Mouse (Mus musculus): Measurements from ENCODE around the gene Prickle4.
A peak's percentile ranks its signal among the peaks of the same experiment; 100 is the strongest.

Prickle4 gene

DNA sequence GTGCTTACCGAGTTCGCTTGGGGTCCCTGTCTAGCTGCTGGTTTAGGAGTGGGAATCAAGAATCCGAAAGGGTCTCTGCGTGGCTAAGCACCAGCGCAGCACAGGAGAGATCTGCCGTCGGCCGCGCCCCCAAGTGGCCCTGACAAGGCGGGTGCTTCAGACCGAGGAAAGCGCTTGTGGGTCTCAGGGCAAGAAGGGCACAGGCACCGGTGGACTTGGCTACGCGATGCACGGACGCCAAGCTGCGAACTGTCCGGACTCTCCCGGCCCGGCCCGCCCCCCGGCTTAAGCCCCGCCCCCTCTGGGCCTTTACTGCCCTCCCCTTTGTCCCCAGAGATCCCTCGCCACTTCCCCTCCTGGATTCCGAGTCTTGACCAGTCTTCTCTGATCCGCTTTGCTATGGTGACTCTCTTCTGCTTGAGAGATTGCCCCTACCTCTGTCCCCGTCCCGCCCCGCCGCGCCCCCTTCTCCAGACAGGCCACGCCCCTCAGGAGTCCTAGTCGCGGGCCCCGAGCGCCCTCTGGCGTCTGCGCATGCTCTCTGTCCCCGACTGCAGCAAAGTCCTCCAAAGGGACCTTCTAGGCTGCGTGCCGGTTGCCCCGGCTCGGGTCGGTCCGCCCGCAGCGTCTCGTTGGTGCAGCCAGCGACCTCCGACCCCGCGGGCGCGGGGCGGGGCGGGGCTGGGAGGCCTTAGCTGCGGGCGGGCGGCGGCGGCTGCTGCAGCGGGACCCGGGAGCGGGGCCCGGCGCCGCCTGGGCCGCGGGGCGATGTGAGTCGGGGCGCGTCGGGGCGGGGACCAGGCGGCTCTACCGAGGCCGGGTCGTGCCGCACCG lies at the start of gene Prickle4:
TSS of gene Prickle4 (minus strand) at position 234 of the 834 bp plus-strand sequence.
- DNase-seq, result peak; percentile 88 to 89

DNA sequence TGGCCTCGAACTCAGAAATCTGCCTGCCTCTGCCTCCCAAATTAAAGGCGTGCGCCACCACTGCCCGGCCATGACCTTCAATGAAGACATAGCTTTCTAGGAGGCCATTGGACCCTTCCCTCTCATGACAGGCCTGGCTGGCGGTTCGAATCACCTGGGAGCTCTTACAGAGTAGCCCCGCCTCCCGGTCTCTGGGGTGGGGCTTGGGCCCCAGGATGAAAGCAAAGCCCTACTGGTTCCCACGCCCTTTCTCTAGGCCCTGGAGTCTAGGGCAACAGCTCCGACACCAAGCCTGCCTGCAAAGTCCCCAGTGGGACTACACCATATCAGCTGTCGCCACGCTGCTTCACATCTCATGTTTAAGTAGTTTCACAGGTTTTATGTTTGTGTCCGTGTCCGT lies 49.5 kb upstream of the Prickle4 start:
- DNase-seq, result no peak

DNA sequence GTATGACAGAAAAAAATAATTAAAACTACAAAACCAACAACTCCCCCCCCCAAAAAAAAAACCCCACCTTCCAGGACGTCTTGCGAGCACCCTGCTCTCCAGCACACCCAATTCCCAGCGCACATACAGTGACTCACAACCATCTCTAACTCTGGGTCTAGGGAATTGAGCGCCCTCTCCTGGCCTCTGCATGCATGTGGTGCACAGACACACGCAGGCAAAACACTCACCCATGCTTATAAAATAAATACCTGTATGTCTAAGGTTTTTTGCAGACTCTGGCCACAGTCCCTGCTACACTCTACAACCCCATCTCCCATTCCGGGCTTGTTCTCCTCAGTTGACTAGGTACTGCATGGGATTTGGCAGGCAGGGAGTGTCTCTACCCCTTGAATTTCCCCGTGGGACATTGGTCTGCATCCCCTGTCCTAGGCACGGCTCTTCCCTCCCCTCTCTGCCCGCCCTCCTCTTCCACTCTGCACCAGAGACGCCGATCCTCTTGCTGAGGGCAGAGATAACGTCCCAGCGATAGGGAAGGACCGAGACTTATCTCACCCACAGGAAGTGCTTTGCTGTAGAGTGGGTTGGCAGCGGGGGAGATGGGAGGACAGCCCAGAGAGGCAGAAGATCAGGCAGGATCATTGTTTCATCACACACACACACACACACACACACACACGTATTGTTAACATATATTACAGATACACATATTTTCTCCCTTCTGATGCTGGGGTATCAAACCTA lies 48.6 kb upstream of the Prickle4 start:
- no peak for DNase-seq

DNA sequence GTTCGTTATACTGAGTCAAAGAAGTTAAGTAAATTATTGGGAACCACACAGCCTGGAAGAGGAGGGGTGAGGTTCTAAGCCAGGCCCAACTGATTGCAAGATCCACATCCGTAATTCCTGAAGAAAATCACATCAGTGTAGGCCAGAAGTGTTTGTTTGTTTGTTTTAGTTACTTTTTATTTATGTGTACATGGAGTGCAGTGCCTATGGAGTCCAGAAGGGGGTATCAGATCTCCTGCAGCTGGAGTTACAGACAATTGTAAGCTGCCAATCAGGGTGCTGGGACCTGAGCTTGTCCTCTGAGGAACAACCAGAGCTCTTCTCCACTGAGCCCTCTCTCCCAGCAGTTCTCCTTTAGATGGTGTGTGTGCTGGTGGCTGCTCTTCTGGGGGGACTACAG lies 45.6 kb upstream of the Prickle4 start:
- DNase-seq, result no peak

DNA sequence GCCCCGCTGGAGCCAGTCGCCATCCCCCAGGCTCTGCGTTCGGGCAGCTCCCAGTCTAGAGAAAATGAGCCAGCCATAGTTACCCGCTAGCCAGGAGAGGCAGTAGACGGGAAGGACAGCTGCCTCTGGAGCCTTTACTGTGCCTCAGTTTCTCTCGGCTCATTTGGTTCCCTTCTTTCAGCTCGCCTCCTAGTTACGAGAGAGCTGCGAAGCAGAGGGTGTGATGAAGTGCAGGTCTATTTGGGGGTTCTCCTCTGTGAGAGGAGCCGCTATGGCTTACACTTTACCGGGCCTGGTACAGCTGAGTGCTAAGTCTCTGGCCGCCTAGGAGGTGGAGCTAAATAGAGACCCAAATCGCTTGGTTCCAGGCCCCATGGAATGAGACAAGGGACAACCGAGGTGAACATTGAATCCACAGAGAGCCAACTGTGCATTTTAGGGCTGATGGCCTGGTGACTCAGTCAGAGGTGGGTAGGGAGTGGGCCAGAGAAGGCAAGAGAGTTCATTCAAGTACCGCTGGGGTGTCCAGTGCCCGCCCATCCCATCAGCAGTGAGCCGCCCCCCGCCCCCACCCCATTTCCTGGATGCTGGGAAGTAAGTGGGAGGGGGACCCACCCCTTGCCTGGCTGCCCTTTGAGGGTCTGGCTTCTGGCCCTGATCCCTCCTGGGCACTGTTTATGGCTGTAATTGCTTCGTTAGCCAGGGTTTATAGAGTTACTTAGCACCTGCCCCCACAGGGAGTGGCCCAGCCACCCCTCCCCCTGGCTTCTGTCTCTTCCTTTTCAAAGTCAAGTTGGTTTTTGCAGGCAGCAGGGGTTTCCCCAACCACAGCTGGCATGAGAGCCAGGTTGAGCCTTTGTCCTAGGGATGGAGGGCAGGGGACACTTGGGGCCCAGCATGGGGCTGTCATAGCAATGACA lies 44.6 kb upstream of the Prickle4 start:
- peak; percentile 22 to 57 for DNase-seq

DNA sequence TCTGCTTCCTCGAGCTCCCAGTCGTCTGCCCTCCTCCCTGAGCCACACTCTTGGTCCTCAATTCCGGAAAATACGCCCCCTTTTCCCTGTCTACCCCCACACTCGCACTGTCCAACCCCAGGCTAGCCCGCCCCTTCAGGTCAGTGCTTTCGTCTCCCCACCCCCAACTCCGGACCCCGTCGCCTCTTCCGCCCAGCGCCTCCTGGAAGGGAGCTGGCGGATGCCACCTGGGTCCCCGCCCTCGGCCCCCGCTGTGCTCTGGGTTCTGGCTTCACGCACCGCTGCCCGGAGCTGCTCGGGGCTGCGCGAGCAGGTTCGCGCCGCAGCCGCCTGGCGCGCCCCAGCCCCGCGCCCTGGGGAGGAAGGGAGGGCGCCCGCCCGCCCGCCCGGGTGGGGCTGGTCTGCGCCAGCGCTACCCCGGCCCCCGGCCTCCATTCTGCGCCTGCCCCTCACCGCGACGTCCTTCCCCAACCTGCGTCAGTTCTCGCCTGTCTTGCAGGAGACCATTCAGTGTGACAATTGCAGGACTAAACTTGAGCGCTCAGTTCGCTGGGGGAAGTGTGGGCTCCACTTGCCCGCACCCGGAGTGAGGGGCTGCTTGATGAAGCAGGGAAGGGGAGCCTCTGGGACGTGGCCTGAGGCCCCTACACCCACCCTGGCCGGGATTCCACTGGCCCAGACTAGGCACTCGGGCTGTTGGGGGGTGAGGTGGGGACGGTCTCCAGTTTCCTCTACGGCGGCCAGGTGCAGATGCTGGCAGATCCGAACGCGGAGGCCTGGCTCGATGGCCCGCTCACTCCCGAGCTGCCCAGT lies 43.7 kb upstream of the Prickle4 start:
- DNase-seq, result peak; percentile 56 to 66

DNA sequence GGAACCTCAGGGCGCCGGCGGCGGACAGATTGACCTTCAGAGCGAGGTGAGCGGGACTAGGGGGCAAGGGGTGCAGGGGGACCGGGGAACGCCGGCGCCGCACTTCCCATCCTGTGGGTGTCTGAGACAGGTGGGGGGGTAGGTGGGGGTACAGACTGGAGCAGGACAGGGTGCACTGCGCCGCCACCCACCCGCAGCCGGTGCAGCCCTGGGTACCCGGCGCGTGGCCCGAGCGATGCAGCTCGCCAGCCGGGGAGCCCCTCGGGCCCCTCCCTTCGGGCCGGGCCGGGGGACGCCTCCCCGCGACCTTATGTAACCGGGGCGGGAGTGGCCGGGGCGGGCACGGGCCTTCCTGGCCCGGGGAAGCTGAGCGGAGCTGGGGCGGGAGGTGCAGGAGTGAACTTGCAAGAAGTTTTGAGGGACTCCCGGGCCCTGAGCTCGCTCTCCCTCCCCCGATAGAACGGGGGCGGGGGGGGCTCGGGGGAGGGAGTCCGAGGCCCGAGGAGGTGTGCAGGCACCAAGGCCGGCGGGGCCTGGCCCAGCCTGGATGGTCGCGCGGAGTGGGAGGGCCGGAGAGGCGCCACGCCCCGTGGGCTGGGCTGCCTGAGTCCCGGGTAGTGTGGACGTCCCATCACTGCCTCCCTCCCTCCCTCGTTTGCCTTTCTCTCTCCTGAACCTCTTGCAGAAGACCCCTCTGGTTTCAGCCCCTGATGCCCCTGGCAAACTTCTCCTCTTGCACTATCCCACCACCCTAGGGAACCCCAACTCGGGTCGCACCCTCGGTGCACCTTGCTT lies 42.9 kb upstream of the Prickle4 start:
- peak; percentile 69 to 72 for DNase-seq

DNA sequence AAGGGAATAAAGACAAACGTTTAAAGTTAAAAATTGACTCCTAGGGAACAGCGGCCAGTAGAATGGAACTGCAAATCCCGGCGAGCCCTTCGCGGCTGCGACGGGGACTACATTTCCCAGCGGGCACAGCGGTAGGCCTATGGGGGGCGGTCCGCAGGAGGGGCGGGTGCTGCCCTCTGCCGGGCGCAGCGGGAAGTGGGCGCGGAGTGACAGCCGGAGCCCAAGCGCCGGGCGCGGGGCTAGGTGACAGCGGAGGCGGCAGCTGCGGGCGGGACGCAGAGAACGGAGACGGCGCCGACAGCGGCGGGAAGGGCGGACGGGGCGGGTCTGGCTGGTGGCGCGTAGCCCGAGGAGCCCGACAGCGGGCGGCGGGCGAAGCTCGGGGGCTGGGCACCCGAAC lies 42.3 kb upstream of the Prickle4 start, which contains the start of gene Tfeb:
TSS of gene Tfeb (plus strand) at position 175 of the 400 bp plus-strand sequence.
- DNase-seq, result peak; percentile 89 to 92

DNA sequence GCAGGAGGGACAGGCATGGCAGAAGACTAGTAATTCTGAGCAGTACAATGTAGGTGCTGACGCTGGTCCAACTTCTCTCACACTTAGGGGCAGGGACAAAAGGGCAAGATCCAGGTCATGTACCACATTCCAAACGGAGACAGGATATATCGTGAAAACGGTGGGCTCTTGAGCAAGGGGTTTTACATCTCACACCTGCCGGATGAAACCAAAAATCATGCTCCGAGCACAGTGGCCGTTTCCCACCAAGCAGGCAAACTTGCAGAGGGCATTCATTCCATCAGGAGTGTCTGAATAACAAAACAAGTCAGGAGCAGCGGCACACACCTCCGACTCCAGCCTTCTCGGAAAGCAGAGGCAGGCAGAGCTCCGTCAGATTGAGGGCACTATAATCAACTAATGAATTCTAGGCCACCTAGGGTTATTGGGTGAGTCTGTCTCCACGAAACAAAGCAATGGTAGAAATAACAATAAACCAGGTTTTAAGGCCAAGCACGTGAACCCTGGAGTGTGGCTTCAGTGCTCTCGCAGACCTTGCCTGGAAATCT lies 41.1 kb upstream of the Prickle4 start:
- DNase-seq, result no peak

DNA sequence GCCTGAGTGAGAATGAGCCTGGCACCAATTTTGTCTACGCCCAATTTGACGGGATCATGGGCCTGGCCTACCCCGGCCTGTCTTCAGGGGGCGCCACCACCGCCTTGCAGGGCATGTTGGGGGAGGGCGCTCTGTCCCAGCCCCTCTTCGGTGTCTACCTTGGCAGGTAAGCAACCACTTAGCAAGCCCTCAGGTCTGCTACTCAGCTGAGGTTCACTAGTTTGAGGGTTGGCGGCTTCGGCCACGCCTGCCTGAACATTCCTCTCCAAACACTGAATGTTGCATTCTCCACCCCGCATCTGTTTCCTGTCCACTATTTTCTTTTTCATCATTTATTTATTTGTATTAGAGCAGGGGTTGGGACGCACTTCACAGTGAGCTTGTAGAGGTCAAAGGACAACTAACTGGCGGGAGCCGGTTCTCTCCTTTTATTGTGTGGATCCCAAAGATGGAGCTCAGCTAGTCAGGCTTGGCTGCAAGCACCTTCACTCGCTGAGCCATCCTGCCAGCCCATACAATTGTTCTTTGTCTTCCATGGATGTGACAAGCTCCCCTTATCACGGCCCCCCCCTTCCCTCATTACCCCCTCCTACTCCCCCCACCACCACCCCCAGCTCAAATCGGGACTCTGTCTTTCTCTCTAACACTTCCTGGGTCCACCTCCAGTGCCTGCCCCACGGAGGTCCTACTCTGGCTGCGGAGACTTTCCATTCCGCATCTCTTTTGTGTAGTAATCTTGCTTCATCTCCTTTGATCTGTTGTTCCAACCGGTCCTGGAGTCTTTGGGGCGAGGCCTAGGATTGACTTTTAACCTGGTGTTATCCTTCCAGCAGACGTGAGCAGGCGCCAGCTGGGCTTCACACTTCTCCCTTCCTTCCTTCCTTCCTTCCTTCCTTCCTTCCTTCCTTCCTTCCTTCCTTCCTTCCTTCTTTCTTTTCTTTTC lies 36.4 kb upstream of the Prickle4 start:
- no peak for DNase-seq

DNA sequence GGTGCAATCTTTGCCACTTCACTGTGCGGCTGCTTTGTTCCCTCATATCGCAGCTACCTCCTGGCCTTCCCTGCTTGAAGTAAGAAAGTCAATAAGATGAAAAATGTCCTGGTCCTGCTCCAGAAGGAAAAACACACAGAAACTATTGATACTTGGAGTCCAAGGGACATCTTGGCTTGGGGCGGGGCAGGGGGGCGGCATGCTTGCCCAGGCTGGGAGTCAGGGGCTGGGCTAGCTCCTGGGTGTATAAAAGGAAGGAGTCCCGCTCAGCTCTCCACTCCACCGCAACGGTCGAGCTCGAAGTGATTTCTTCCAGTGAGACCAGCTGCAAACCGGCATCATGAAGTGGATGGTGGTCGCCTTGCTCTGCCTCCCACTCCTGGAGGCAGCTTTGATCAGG lies 32.0 kb upstream of the Prickle4 start, which contains the start of gene Pgc:
TSS of gene Pgc (plus strand) at position 277 of the 400 bp plus-strand sequence.
- DNase-seq, result no peak

DNA sequence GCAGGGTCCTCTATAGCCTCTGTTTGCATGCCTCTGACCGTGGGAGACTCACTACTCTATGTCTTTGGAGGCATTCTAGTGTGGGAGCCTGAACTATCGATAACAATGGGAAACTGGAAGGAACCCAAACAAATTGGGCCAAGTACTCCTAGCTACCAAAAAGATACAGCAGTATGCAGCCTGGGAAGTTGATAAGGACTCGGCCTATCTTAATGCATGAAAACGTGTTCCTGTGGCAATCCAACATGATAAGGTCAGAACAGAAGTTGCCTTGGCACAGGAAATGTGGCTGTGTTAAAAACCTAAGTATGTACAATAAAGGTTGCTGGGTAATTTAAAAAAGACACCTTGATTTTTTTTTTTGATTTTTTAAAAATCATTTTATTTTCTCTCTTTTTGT lies 26.6 kb upstream of the Prickle4 start:
- no peak for DNase-seq

DNA sequence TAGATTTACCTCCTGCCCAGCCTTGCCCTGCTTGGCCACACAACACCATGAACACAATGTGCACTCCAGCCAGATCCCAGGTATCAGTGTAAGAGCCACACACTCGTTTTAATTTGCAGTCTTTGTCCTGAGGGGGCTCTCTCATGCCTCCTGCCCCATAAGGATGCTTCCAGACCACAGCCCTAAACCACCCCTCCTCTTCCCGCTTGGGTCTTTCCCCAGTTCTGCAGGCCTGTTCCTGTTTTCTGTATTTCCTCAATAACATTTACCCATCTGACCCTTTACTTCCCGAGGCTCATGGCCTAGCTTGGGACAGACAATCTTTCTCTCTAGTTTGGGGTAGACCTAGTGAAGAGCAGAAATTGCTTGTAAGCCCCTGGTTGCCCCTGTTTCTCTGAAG lies 20.5 kb upstream of the Prickle4 start:
- DNase-seq, result no peak

DNA sequence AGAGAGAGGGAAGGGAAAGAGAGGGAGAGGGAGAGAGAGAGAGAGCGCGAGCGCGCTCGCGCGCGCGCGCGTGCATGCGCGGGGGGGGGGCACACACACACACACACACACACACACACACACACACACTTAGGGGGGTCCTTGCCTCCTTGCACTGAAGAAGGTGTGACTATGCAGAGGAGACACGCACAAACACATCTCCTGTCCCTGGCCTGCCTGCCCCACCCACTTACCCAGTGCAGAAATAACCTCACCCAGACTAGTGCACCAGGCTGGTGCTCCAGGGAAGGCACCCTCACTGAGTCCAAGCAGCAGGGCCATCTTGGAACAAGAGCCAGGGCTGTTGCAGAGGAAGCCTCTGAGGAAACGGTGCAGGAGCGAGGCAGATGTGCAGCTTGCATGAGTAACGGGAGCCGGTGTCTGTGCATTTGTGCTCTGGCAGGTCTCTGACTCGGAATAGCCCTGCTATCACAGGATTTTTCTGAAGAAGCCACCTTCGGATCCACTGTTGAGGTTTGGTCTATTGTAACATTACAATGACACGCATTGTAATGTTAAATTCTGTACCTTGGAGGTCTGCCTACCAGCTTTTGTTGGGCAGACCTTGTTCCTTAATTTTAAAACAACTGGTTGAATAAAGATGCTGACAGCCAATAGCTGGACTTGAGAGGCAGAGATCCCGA lies 18.5 kb upstream of the Prickle4 start:
- DNase-seq, result no peak

DNA sequence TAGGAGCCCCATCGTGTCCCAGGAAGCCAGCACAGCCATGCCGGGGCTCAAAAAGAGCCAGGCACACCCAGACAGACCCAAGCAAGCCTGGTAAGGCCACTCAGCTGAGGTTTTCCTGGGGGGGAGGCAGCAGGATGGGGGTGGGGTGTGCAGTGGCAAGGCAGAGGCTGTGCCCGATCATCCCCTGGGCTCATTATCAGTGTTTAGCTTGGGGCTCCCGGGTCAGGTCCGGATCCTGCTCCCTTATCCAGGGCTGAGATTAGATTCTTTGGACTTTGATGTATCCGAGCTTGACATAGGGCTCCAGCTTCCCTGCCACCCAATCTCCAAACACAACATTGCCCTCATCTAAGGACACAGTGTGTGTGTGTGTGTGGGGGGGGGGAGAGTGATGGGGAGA lies 17.3 kb upstream of the Prickle4 start:
- no peak for DNase-seq

DNA sequence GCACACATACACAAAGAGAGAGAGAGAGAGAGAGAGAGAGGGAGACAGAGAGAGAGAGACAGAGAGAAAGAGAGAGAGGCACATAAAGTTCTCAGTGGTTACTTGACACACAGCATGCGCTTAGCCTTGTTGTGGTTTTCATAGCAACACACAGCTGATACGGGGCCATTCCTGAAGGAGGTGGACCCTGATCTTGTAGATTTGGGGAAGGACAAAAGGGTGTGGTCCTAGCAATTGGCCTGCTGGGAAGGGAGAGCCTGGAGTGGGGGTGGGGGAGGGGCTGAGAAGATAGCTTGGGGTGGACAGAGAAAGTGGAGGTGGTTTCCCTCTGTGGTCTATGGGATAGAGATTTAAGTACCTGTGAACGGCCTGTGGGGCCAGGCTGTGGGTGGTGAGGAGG lies 15.5 kb upstream of the Prickle4 start:
- DNase-seq, result no peak

DNA sequence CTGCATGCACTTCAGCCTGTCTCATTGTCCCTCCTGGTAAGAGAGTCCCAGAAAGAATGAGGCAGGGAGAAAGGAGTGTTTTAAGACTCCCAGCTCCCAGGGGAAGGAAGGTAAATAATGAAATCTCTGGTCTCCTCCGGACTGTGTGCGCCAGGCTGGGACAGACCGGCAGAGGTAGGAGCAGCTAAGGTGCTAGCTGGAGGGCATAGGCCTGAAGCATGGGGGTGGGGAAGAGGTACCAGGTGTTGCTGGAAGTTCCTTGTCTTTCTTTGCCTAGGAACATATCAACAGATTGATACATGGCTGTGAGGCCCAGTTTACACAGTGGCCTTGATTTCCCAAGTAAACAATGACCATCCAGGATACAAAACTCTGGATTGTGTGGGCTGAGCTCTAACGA lies 14.4 kb upstream of the Prickle4 start:
- DNase-seq, result no peak

DNA sequence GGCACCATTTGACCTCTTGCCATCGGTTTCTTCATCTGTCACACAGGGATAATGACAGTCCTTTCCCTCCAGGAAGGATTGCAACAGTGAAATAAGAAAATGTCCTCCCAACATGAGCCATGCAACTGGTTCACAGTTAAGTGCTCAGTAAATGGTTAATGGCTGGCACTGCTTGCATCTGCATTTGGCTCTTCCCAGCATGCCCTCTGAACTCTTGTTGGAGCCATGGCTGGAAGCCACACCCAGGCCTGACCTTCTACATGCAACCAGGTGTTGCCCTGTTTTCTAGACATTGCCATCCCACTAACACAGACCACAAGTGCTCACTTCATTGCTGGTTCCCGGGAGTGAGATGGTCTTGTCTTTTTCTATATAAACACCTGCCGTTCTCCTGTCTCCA lies 13.4 kb upstream of the Prickle4 start:
- no peak for DNase-seq

DNA sequence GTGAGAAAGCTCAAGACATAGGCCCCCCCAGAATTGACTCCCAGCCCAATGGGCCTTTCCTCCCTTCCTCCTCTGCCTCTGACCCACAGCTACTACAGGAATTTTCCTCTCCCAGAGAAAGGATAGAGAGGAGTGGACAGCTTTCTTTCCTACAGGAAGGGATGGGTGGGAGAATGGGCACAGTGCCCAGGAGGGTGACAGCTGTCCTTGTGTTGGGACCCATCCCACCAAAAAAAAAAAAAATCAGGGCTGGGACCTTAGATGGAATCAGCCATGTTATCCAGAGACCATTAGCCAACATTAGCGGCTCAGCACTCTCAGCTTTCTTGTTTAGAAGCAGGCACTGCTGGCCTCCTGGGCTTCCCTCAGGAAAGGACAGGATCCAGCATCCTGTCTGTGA lies 11.7 kb upstream of the Prickle4 start:
- no peak for DNase-seq
